Mouse (Mus musculus) neural tube, embryonic 10.5 days (tissue): ENCODE data around the gene 1700015F17Rik.
A peak's percentile ranks its signal among the peaks of the same experiment; 100 is the strongest.

Experiments used
- DNase-seq: peaks from one replicate; pipeline ENCODE4 v3.0.0-alpha.2; 2017; ENCODE audit warnings: low spot score; ENCODE audit errors: extremely low spot score

1700015F17Rik gene

GRCm38 (mm10) chr5:5479043-5479442 is at the start of gene 1700015F17Rik:
Gene 1700015F17Rik (minus strand): TSS chr5:5479143.
- DNase-seq = no peak

GRCm38 (mm10) chr5:5515411-5515810 is 36.5 kb upstream of the 1700015F17Rik start:
- DNase-seq = no peak

GRCm38 (mm10) chr5:5514196-5515076 is 35.5 kb upstream of the 1700015F17Rik start, which contains the start of gene Cldn12:
Gene Cldn12 (minus strand): TSS chr5:5514958.
- DNase-seq = peak; percentile 94

- no peak for DNase-seq
Measured at GRCm38 (mm10) chr5:5511401-5511800, 32.5 kb upstream of the 1700015F17Rik start.

GRCm38 (mm10) chr5:5510989-5511388 is 32.0 kb upstream of the 1700015F17Rik start:
- peak; percentile 7 for DNase-seq

- peak; percentile 10 for DNase-seq
Measured at GRCm38 (mm10) chr5:5510304-5510887, 31.5 kb upstream of the 1700015F17Rik start.

- no peak for DNase-seq
Measured at GRCm38 (mm10) chr5:5508231-5508630, 29.3 kb upstream of the 1700015F17Rik start.

GRCm38 (mm10) chr5:5507701-5508225 is 28.8 kb upstream of the 1700015F17Rik start:
- peak; percentile 71 for DNase-seq

GRCm38 (mm10) chr5:5504456-5504855 is 25.5 kb upstream of the 1700015F17Rik start:
- DNase-seq = no peak

GRCm38 (mm10) chr5:5503381-5503780 is 24.4 kb upstream of the 1700015F17Rik start:
- DNase-seq = no peak

GRCm38 (mm10) chr5:5501583-5501982 is 22.6 kb upstream of the 1700015F17Rik start:
- no peak for DNase-seq

GRCm38 (mm10) chr5:5496393-5496792 is 17.4 kb upstream of the 1700015F17Rik start:
- DNase-seq = no peak

- no peak for DNase-seq
Measured at GRCm38 (mm10) chr5:5495042-5495441, 16.1 kb upstream of the 1700015F17Rik start.

GRCm38 (mm10) chr5:5494269-5495005 is 15.5 kb upstream of the 1700015F17Rik start:
- DNase-seq = no peak

- DNase-seq = no peak
Measured at GRCm38 (mm10) chr5:5492163-5492562, 13.2 kb upstream of the 1700015F17Rik start.

GRCm38 (mm10) chr5:5486071-5486470 is 7.1 kb upstream of the 1700015F17Rik start:
- no peak for DNase-seq

- DNase-seq = no peak
Measured at GRCm38 (mm10) chr5:5483254-5483858, 4.4 kb upstream of the 1700015F17Rik start.

- no peak for DNase-seq
Measured at GRCm38 (mm10) chr5:5481662-5482061, 2.7 kb upstream of the 1700015F17Rik start.

GRCm38 (mm10) chr5:5476133-5476532 is 2.8 kb downstream of the 1700015F17Rik start:
- no peak for DNase-seq

GRCm38 (mm10) chr5:5465256-5465655 is 13.7 kb downstream of the 1700015F17Rik start:
- DNase-seq = no peak
